Mouse (Mus musculus): ENCODE data around the gene F2rl3.

GRCm38 (mm10) chr8:72749846-72750245 is 11.8 kb upstream of the F2rl3 start:
- TF ChIP-seq EP300 (IDR thresholded peaks at IDR 0.05) (no peak), CTCF (IDR thresholded peaks at IDR 0.05) (no peak)

Measured in lung, postnatal 0 days (tissue).